Mouse (Mus musculus) thymus, postnatal 25 days (tissue): ENCODE measurements around the gene Spop.

Source experiments
- DNase-seq: peaks from one replicate; pipeline ENCODE4 v3.0.0; 2022

Spop gene

DNA sequence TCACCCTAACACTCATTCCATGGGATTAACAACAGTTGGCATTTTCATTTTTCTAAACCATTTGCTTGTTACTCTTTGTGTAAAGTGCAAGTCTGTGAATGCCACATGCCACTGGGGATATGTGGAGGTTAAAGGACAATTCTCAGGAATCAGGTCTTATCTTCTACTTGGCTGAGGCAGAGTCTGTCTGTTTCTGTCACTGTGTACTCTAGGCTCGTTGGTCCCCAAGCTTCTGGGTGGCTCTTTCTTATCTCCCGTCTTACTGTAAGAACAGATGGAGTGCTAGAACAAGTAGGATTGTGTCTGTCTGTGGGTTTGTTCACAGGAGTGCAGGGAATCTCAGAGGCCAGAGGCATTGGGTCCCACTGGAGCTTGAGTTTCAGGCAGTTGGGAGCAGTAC lies 17.5 kb downstream of the Spop start:
- no peak for DNase-seq

DNA sequence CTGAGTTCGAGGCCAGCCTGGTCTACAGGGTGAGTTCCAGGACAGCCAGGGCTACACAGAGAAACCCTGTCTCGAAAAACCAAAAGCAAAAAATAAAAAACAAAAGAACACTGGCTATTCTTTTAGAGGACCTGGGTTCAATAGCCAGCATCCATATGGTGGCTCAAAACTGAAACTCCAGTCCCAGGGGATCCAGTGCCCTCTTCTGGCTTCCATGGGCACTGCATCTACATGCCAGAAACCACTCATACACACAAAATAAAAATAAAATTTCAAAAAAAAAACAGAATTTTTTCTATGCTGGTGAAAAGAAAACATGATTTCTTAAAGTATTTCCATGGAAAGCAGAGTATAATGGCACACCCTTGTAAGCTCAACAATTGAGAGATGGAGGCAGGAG lies 18.3 kb downstream of the Spop start:
- peak; percentile 60 for DNase-seq

GRCm38 (mm10) chr11:95445371-95445770 lies 31.5 kb downstream of the Spop start:
- DNase-seq = no peak

GRCm38 (mm10) chr11:95446580-95447305 lies 32.9 kb downstream of the Spop start:
- DNase-seq = no peak

DNA sequence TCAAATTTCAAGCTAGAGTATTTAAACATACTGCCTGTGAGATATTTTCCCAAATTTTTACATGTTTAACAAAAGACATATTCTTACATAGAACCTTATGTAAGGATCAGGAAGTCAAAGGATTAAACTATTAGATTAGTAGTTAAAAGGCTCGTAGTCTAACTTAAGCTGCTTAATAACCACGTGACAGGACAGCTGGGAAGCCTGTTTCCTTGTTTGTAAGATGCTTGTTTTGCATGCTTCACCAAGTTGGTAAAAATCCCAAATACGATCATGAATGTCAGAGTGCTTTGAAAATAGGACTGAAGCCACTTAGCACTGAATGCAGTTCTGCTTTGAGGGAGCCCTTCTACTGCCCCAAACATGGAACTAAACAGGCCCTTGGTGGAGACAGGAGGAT lies 34.5 kb downstream of the Spop start:
- no peak for DNase-seq

GRCm38 (mm10) chr11:95455331-95455730 lies 41.5 kb downstream of the Spop start:
- no peak for DNase-seq

- no peak for DNase-seq
Observed at GRCm38 (mm10) chr11:95460872-95461271, 47.0 kb downstream of the Spop start.

DNA sequence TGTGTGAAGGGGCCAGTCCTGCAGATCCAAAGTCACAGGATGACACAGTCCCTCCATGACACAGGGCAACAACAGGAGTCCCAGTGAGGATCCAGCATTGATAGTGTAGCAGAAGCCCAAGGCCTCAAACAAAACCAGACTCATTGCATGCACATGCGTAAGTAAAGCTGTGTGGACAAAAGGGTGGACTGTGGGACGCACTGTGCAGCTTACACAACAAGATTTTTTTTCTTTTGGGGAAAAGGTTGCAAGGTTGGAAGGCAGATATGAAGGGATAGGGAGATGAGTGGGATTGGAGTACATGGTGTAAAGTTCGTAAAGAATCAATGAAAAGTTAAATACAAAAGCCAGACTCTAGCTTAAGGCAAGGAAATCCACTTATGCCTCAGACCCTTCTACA lies 48.3 kb downstream of the Spop start:
- DNase-seq = no peak

DNA sequence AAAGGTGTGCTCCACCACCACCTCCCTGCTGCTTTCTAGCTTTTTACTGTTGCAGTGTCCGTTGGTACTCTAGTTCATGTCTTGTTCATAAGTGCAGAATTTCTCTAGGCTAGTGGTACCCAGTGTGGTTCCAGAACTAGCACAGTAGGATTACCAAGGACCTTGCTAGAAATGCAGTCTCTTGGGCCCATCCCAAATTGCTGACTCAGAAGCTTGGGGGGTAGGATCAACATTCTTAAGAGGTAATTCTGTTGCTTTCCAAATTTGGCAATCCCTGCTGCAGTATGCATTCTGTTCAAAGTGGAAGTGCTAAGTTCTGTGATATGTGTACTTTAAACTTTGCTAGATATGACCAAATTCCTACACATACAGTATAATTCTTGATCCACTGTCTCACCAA lies 53.9 kb downstream of the Spop start:
- DNase-seq = no peak

GRCm38 (mm10) chr11:95472942-95473341 lies 59.1 kb downstream of the Spop start:
- DNase-seq = no peak

- no peak for DNase-seq
Observed at GRCm38 (mm10) chr11:95473456-95473855, 59.6 kb downstream of the Spop start.

DNA sequence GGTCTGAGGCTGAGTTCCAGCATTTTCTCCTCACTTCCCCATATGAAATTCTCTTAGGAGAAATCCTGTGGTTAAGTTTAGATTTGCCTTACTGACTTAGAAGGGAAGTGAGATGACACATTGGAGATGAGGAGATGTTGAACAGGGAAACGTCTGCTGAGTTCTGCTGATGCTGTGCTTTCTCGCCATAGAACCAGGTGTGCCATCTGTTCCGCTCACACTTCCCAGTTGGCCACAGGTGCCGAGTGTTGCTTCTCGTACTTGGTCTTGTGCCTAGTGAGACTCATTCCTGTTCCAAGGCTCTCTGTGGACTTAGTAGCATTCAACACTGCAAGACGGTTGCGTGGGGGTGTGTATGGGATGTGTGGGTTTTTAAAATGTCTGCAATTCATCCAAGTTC lies 62.4 kb downstream of the Spop start:
- no peak for DNase-seq

GRCm38 (mm10) chr11:95479458-95479857 lies 65.6 kb downstream of the Spop start:
- no peak for DNase-seq

DNA sequence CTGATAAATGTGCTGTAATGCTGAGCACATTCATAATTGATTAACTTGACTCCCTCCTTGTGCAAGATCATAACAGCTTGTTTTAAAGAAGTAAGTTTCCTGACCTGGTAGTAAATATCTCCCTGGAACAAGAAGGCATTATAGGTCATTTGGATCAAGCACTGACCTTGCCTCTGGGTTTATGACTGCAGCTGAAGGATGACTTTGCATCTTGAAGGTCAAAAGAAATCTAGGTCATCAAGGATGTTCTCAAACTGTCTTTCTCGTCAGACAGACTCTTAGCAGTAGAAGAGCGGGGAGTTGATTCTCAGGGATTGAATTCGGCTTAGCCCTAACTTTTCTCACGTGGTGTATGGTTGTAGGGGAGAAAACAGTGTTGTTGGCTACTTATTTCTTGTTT lies 66.8 kb downstream of the Spop start:
- DNase-seq = no peak

DNA sequence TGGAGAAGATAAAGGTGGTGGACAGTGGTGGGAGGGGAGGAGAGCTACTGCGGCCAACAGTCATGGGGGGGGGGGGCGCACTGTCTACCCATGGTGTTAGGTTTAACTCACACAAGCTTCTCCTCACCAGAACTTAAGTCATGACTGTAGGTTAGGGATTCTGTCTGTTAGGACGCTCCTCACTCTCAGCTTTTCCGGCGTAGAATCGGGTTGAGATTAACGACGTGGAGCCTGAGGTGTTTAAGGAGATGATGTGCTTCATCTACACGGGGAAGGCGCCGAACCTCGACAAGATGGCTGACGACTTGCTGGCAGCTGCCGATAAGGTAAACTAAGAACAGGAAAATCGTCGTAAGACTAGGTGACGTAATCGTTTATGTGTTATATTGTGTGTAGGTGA lies 71.8 kb downstream of the Spop start:
- DNase-seq = no peak

- DNase-seq = no peak
Observed at GRCm38 (mm10) chr11:95487237-95487636, 73.4 kb downstream of the Spop start.

- DNase-seq = no peak
Observed at GRCm38 (mm10) chr11:95490104-95490503, 76.2 kb downstream of the Spop start.

DNA sequence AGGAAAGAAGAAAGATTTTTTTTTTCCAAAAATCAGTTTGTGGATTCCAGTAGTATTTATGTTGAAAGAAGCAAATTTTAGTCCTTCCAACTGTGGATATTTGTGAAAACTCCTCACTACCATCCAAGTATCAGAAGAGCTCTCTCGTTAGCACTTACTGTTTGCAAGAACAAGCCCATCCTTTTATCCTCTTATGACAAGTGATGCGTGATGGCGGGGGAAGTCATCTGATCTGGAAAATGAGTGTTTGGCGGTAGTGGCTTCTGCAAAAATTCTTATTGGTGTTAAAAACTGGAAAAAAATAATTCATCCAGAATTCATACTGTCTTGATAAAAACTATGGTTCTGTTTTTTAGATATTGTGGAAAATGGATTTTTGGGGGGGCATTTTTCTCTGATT lies 78.4 kb downstream of the Spop start:
- DNase-seq = no peak

- no peak for DNase-seq
Observed at GRCm38 (mm10) chr11:95493010-95493409, 79.1 kb downstream of the Spop start.

- no peak for DNase-seq
Observed at GRCm38 (mm10) chr11:95493950-95494349, 80.1 kb downstream of the Spop start.

DNA sequence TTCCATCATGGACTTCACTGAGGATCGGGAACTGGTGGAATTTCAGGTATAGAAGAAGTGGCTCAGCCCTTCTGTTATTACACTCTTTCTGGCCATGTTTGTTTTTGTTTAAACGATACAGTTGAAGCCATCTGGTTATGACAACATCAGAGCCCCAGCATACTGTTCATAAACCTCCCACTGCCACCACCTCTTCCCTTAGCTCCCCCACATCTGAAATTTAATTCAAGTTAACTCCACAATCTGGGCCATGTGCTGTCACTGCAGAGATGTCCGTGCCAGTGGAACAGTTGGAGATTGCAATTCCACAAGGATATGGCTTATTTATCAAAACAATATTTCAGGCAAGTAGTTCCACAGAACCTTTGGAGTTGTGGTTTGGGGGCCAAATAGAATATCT lies 80.5 kb downstream of the Spop start:
- no peak for DNase-seq

- DNase-seq = no peak
Observed at GRCm38 (mm10) chr11:95495883-95496282, 82.0 kb downstream of the Spop start.

GRCm38 (mm10) chr11:95497921-95498320 lies 84.0 kb downstream of the Spop start:
- DNase-seq = no peak

- DNase-seq = no peak
Observed at GRCm38 (mm10) chr11:95500412-95500811, 86.5 kb downstream of the Spop start.

GRCm38 (mm10) chr11:95500836-95501235 lies 87.0 kb downstream of the Spop start:
- no peak for DNase-seq
